Mouse (Mus musculus): ENCODE measurements around the gene Sipa1l3. TPM values are rescaled to one million over a fixed set of nuclear protein-coding genes. Genes with fewer than 3 reads are reported as not detected.
A peak's percentile ranks its signal among the peaks of the same experiment; 100 is the strongest.

Gene Sipa1l3
- polyA plus RNA-seq, 1 experiment from 2014 or later: 17.6 TPM

- no peaks in the 10 kb centered on the region for H3K9me3 ChIP-seq (ENCODE audit: control insufficient read depth, low read length)
- DNase-seq (no peak), ATAC-seq (ENCODE audit: low FRiP score, low TSS enrichment) (no peak)
- no peaks in the 10 kb centered on the region for H3K4me1 ChIP-seq (ENCODE audit: control insufficient read depth, insufficient read depth, low read length)
- no peaks in the 10 kb centered on the region for H3K36me3 ChIP-seq (ENCODE audit: control insufficient read depth, insufficient read depth, low read length)
- H3K9ac ChIP-seq (replicated peaks; ENCODE audit: low read length): no peak overlapping the region
- H3K27ac ChIP-seq (replicated peaks; ENCODE audit: low read depth, low read length): no peak overlapping the region
- no peak overlapping the region for H3K4me3 ChIP-seq (replicated peaks; ENCODE audit: low read depth, low read length)
- no peak overlapping the region for H3K4me2 ChIP-seq (ENCODE audit: low read length)
- H3K27me3 ChIP-seq (ENCODE audit: control insufficient read depth, insufficient read depth, low read length): no peaks in the 10 kb centered on the region
- 73% methylated on average over 3 of the region's 3 CpGs for WGBS
Measured at GRCm38 (mm10) chr7:29462820-29463219, 55.6 kb downstream of the Sipa1l3 start.

- no peaks in the 10 kb centered on the region for H3K9me3 ChIP-seq (ENCODE audit: control insufficient read depth, low read length)
- H3K4me1 ChIP-seq (ENCODE audit: control insufficient read depth, insufficient read depth, low read length): no peaks in the 10 kb centered on the region
- DNase-seq: no peak
- 92% methylated on average over 5 of the region's 5 CpGs for WGBS
- H3K27me3 ChIP-seq (ENCODE audit: control insufficient read depth, insufficient read depth, low read length): no peaks in the 10 kb centered on the region
- no peak overlapping the region for H3K4me3 ChIP-seq (replicated peaks; ENCODE audit: low read depth, low read length)
- H3K9ac ChIP-seq (replicated peaks; ENCODE audit: low read length): no peak overlapping the region
- no peak for ATAC-seq (ENCODE audit: low FRiP score, low TSS enrichment)
- no peak overlapping the region for H3K27ac ChIP-seq (replicated peaks; ENCODE audit: low read depth, low read length)
- H3K4me2 ChIP-seq (ENCODE audit: low read length): no peak overlapping the region
- H3K36me3 ChIP-seq (ENCODE audit: control insufficient read depth, insufficient read depth, low read length): no peaks in the 10 kb centered on the region
Measured at GRCm38 (mm10) chr7:29462178-29462577, 56.3 kb downstream of the Sipa1l3 start.

- H3K9me3 ChIP-seq (ENCODE audit: control insufficient read depth, low read length): no peaks in the 10 kb centered on the region
- H3K27ac ChIP-seq (replicated peaks; ENCODE audit: low read depth, low read length): peak overlapping the region; percentile 26; the same call in 1 of the 2 replicates
- WGBS: 86% methylated on average over 10 of the region's 10 CpGs
- ATAC-seq (ENCODE audit: low FRiP score, low TSS enrichment): no peak
- DNase-seq: no peak
- no peaks in the 10 kb centered on the region for H3K27me3 ChIP-seq (ENCODE audit: control insufficient read depth, insufficient read depth, low read length)
- H3K36me3 ChIP-seq (ENCODE audit: control insufficient read depth, insufficient read depth, low read length): no peaks in the 10 kb centered on the region
- no peak overlapping the region for H3K9ac ChIP-seq (replicated peaks; ENCODE audit: low read length)
- no peak overlapping the region for H3K4me2 ChIP-seq (ENCODE audit: low read length)
- no peak overlapping the region for H3K4me3 ChIP-seq (replicated peaks; ENCODE audit: low read depth, low read length)
- no peaks in the 10 kb centered on the region for H3K4me1 ChIP-seq (ENCODE audit: control insufficient read depth, insufficient read depth, low read length)
Measured at GRCm38 (mm10) chr7:29461557-29461956, 56.9 kb downstream of the Sipa1l3 start.

GRCm38 (mm10) chr7:29458889-29459740 is 59.3 kb downstream of the Sipa1l3 start:
- Histone ChIP-seq H3K4me3 (replicated peaks; ENCODE audit: low read depth, low read length) (no peak overlapping the region), H3K27me3 (ENCODE audit: control insufficient read depth, insufficient read depth, low read length) (peaks cover 3% of the 10 kb centered on the region; the same call in 1 of the 2 replicates), H3K4me1 (ENCODE audit: control insufficient read depth, insufficient read depth, low read length) (peaks cover 11% of the 10 kb centered on the region; the same call in 1 of the 2 replicates), H3K9me3 (ENCODE audit: control insufficient read depth, low read length) (no peaks in the 10 kb centered on the region), H3K9ac (replicated peaks; ENCODE audit: low read length) (no peak overlapping the region), H3K36me3 (ENCODE audit: control insufficient read depth, insufficient read depth, low read length) (no peaks in the 10 kb centered on the region), H3K27ac (replicated peaks; ENCODE audit: low read depth, low read length) (no peak overlapping the region), H3K4me2 (ENCODE audit: low read length) (no peak overlapping the region)
- WGBS: 90% methylated on average over 14 of the region's 14 CpGs
- no peak for ATAC-seq (ENCODE audit: low FRiP score, low TSS enrichment)
- no peak for DNase-seq

GRCm38 (mm10) chr7:29457772-29458171 is 60.7 kb downstream of the Sipa1l3 start:
- Histone ChIP-seq H3K9me3 (ENCODE audit: control insufficient read depth, low read length) (no peaks in the 10 kb centered on the region), H3K4me1 (ENCODE audit: control insufficient read depth, insufficient read depth, low read length) (peaks cover 22% of the 10 kb centered on the region), H3K9ac (replicated peaks; ENCODE audit: low read length) (no peak overlapping the region), H3K27me3 (ENCODE audit: control insufficient read depth, insufficient read depth, low read length) (peaks cover 5% of the 10 kb centered on the region; the same call in 1 of the 2 replicates), H3K4me2 (ENCODE audit: low read length) (no peak overlapping the region), H3K4me3 (replicated peaks; ENCODE audit: low read depth, low read length) (no peak overlapping the region), H3K27ac (replicated peaks; ENCODE audit: low read depth, low read length) (no peak overlapping the region), H3K36me3 (ENCODE audit: control insufficient read depth, insufficient read depth, low read length) (no peaks in the 10 kb centered on the region)
- DNase-seq: no peak
- no peak for ATAC-seq (ENCODE audit: low FRiP score, low TSS enrichment)
- 82% methylated on average over 6 of the region's 6 CpGs for WGBS

GRCm38 (mm10) chr7:29456716-29457115 is 61.7 kb downstream of the Sipa1l3 start:
- Histone ChIP-seq H3K27me3 (ENCODE audit: control insufficient read depth, insufficient read depth, low read length) (peaks cover 5% of the 10 kb centered on the region; the same call in 1 of the 2 replicates), H3K27ac (replicated peaks; ENCODE audit: low read depth, low read length) (no peak overlapping the region), H3K4me3 (replicated peaks; ENCODE audit: low read depth, low read length) (no peak overlapping the region), H3K4me1 (ENCODE audit: control insufficient read depth, insufficient read depth, low read length) (peaks cover 28% of the 10 kb centered on the region), H3K4me2 (ENCODE audit: low read length) (no peak overlapping the region), H3K36me3 (ENCODE audit: control insufficient read depth, insufficient read depth, low read length) (no peaks in the 10 kb centered on the region), H3K9ac (replicated peaks; ENCODE audit: low read length) (no peak overlapping the region), H3K9me3 (ENCODE audit: control insufficient read depth, low read length) (no peaks in the 10 kb centered on the region)
- DNase-seq (no peak), ATAC-seq (ENCODE audit: low FRiP score, low TSS enrichment) (no peak)
- WGBS: 88% methylated on average over 9 of the region's 9 CpGs

- ATAC-seq (ENCODE audit: low FRiP score, low TSS enrichment) (no peak), DNase-seq (no peak)
- peaks cover 5% of the 10 kb centered on the region; the same call in 1 of the 2 replicates for H3K27me3 ChIP-seq (ENCODE audit: control insufficient read depth, insufficient read depth, low read length)
- peaks cover 28% of the 10 kb centered on the region for H3K4me1 ChIP-seq (ENCODE audit: control insufficient read depth, insufficient read depth, low read length)
- no peaks in the 10 kb centered on the region for H3K9me3 ChIP-seq (ENCODE audit: control insufficient read depth, low read length)
- no peak overlapping the region for H3K9ac ChIP-seq (replicated peaks; ENCODE audit: low read length)
- H3K36me3 ChIP-seq (ENCODE audit: control insufficient read depth, insufficient read depth, low read length): no peaks in the 10 kb centered on the region
- WGBS: 62% methylated on average over 6 of the region's 6 CpGs
- no peak overlapping the region for H3K4me3 ChIP-seq (replicated peaks; ENCODE audit: low read depth, low read length)
- H3K4me2 ChIP-seq (ENCODE audit: low read length): no peak overlapping the region
- no peak overlapping the region for H3K27ac ChIP-seq (replicated peaks; ENCODE audit: low read depth, low read length)
Measured at GRCm38 (mm10) chr7:29455591-29455990, 62.9 kb downstream of the Sipa1l3 start.

GRCm38 (mm10) chr7:29454965-29455364 is 63.5 kb downstream of the Sipa1l3 start:
- no peaks in the 10 kb centered on the region for H3K36me3 ChIP-seq (ENCODE audit: control insufficient read depth, insufficient read depth, low read length)
- peaks cover 5% of the 10 kb centered on the region; the same call in 1 of the 2 replicates for H3K27me3 ChIP-seq (ENCODE audit: control insufficient read depth, insufficient read depth, low read length)
- H3K4me2 ChIP-seq (ENCODE audit: low read length): no peak overlapping the region
- H3K4me3 ChIP-seq (replicated peaks; ENCODE audit: low read depth, low read length): no peak overlapping the region
- ATAC-seq (ENCODE audit: low FRiP score, low TSS enrichment) (no peak), DNase-seq (no peak)
- H3K27ac ChIP-seq (replicated peaks; ENCODE audit: low read depth, low read length): no peak overlapping the region
- H3K9me3 ChIP-seq (ENCODE audit: control insufficient read depth, low read length): no peaks in the 10 kb centered on the region
- H3K9ac ChIP-seq (replicated peaks; ENCODE audit: low read length): no peak overlapping the region
- WGBS: 29% methylated on average over 7 of the region's 7 CpGs
- H3K4me1 ChIP-seq (ENCODE audit: control insufficient read depth, insufficient read depth, low read length): peaks cover 28% of the 10 kb centered on the region

Data from midbrain, embryonic 14.5 days (tissue).